Mouse (Mus musculus): ENCODE measurements around the gene Naip2. TPM values are rescaled to one million over a fixed set of nuclear protein-coding genes. Genes with fewer than 3 reads are reported as not detected.

The Naip2 gene
- total RNA-seq (2023): 3.8 to 4.6 TPM (median 4.1 TPM) in 4 replicates

DNA sequence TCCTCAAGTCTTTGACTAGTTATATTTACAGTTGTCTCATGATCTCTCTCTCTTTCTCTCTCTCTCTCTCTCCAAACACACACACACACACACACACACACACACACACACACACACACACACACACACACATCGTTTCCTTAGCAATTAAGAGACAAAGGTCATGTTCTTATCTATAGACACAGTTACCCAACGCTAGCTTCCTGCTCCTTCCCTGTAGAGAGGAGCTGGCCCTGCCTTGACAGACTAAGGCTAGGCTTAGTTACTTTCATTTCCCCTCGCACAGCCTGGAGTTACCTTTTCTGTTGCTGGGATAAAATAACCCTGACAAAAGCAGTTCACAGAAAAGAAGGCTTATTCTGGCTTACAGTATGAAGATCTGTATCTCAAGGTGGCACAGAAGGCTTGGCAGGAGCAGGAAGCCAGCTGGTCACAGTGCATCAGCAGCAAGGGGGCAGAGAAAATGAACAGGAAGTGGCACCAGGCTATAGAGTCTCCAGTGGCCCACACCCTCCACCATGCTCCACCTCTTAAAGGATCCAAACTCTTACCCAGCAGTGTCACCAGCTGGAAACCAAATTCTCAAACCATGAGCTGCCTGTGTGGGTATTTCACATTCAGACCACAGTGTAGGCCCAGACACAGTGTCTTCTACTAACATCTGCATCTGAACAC, at the start of gene Naip2:
Gene Naip2, minus strand, starts transcription at position 434 of the 675 bp plus-strand sequence.

DNA sequence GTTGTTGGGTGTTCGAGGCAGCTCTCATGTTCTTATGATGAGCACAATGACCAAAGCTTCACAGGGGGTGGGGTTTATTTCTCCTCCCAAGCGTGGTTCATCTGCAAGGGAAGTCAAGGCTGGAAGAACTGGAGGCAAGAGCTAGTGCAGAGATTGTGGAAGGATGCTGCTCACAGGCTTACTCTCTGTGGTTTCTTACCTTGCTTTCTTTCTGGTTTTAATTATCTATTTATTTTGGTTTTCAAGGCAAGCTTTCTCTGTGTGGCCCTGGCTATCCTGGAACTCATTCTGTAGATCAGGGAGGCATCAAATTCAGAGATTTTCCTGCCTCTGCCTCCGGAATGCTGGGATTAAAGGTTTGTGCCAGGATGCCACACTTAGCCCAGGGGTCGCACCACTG, 44.3 kb upstream of the Naip2 start, which contains the start of gene Naip5:
Gene Naip5, minus strand, starts transcription at position 101 of the 400 bp plus-strand sequence.

DNA sequence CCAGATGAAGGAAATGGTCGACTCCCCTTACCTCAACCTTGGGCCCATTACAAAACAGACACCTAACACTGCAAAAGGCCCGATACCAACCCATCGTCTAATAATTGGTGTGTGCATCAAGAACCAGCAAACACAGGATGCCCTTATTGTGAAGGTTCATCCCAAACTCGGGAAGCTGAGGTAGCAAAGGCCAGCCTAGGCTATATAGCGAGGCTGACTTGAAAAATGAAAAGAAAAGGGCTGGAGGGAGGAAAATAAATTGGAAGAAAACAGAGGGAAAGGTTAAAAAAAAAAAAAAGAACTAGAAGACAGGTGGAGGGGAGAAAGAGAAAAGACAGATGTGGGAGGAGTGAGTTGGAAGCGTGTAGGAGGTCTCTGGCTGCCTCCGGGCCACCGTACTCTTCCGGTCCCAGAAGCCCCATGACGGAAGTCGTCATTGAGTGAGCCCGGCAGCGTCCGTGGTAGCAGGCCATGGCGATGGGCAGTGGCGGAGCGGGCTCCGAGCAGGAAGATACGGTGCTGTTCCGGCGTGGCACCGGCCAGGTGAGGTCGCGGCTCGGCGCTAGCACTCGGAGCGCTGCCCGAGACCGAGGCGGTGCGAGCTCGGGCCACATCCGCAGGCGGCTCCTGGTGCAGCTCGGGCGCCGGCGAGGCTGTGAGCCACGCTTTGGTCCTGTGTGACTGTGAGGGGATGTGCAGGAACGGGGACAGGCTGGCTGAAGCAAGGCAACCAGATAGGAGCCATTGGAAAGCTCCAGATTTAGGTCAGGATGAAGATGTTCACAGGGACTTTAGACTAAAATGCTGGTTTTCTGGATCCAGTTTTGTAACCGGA, 77.3 kb downstream of the Naip2 start, which contains the start of gene Smn1:
Gene Smn1, plus strand, starts transcription at position 430 of the 835 bp plus-strand sequence.

DNA sequence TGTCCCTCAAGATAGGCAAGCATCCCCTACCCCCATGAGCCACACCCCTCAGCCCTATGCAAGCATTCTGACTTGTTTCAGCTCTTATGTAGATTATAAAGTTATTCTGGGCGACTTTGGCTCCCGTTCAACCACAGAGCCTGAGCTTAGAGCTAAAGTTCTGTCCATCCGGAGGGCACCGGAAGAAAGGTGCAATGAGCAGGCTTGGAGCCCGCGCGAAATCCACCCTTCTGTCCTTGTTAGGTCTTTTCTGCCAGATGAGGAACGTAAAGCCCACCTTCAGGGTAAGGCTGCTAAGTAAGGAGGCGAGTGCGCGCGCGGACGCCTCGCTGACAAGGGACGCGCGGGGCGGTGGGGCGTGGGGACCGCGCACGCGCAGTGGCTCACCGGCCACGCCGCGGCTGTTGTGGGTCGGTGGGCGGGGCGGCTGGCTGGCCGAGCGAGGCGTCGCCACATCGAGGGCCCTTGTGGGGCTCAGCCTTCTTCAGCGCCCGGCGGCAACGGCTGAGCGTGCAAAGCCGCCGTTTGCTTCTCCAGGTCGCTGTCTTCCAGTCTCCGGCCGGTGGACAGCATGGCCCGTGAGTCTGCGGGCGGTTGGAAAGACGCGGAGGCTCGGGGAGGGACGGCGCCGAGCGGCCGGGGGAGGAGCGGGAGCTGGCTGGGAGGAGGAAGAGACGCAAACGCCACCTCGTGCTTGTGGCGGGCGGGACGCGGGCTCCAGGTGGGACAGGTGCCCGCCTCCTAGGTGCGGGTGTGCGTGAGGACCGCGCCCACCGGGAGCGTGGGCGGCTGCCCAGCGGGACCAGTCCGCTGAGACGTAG, 94.0 kb downstream of the Naip2 start, which contains the start of gene Serf1:
Gene Serf1, plus strand, starts transcription at position 361 of the 821 bp plus-strand sequence.

DNA sequence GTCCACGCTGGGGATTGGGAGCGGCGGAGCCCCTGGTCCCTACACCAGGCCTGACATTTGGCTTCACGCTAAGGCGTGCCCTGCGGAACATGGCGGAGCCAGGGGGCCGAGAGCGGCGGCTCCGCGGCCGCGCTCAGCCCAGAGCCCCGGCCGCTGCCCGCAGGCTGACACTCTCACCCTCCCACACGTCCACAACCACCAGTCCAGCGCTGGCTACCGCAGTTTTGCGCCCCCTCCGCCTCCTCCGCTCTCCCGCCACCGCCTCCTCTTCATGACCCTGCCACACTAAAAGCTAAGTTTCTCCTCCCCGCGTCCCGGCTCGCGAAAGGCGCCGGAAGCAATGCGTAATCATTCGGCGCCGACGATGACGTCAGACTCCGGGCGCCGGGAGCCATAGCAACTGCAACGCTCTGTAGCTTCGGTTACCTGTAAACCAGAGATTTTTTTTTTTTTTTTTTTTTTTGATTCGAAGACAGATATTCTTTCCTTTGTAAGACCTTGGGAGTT, 98.1 kb downstream of the Naip2 start, which contains the start of gene Bdp1:
Gene Bdp1, minus strand, starts transcription at position 323 of the 507 bp plus-strand sequence.

Other genes with a start within 250 kb of the Naip2 start
- gene Mccc2, start 186.5 kb downstream of the Naip2 start, total RNA-seq (2023): 17.3 to 21.2 TPM (median 19.8 TPM) in 4 replicates
- 87.0 to 94.6 TPM (median 92.4 TPM) in 4 replicates for gene Bdp1, start 98.0 kb downstream of the Naip2 start, total RNA-seq (2023)
- 1.1 to 1.5 TPM (median 1.4 TPM) in 3 of 4 replicates, not detected in the other for gene Serf1, start 94.1 kb downstream of the Naip2 start, total RNA-seq (2023)
- 63.7 to 72.9 TPM (median 69.9 TPM) in 4 replicates for gene Smn1, start 77.2 kb downstream of the Naip2 start, total RNA-seq (2023)
- 5.8 to 6.8 TPM (median 6.1 TPM) in 4 replicates for gene Naip5, start 44.2 kb upstream of the Naip2 start, total RNA-seq (2023)
- 3.1 to 4.0 TPM (median 3.6 TPM) in 4 replicates for gene Naip6, start 115.6 kb upstream of the Naip2 start, total RNA-seq (2023)